Mouse (Mus musculus): ENCODE measurements around the gene Dgke.
"Not testable (repeated sequence)": the region's sequence is repeated elsewhere in the genome, so short reads cannot be mapped to it uniquely, and the experiment has no call there.

Dgke gene

GRCm38 (mm10) chr11:89066750-89067149, at the start of gene Dgke:
TSS of gene Dgke (minus strand) at chr11:89066850.
- no peak for DNase-seq (ENCODE audit: low spot score in 2 of 2)

- DNase-seq (ENCODE audit: low spot score in 2 of 2) = no peak
These were observed 40.6 kb upstream of the Dgke start for GRCm38 (mm10) chr11:89107180-89107807.

- DNase-seq (ENCODE audit: low spot score in 2 of 2) = no peak
These were observed 39.2 kb upstream of the Dgke start for GRCm38 (mm10) chr11:89105823-89106222.

- no peak for DNase-seq (ENCODE audit: low spot score in 2 of 2)
These were observed 38.6 kb upstream of the Dgke start for GRCm38 (mm10) chr11:89105211-89105610.

- DNase-seq (ENCODE audit: low spot score in 2 of 2) = no peak
These were observed 36.5 kb upstream of the Dgke start for GRCm38 (mm10) chr11:89103166-89103565.

GRCm38 (mm10) chr11:89100826-89101321, 34.2 kb upstream of the Dgke start:
- peak; percentile 18 to 65 for DNase-seq (ENCODE audit: low spot score in 2 of 2)

GRCm38 (mm10) chr11:89100403-89100802, 33.8 kb upstream of the Dgke start:
- DNase-seq (ENCODE audit: low spot score in 2 of 2) = peak; percentile 33 to 86

GRCm38 (mm10) chr11:89098930-89099329, 32.3 kb upstream of the Dgke start:
- DNase-seq (ENCODE audit: low spot score in 2 of 2) = no peak

- no peak for DNase-seq (ENCODE audit: low spot score in 2 of 2)
These were observed 31.6 kb upstream of the Dgke start for GRCm38 (mm10) chr11:89098083-89098835.

GRCm38 (mm10) chr11:89097292-89097691, 30.6 kb upstream of the Dgke start:
- DNase-seq (ENCODE audit: low spot score in 2 of 2) = not testable (repeated sequence)

- no peak for DNase-seq (ENCODE audit: low spot score in 2 of 2)
These were observed 28.7 kb upstream of the Dgke start for GRCm38 (mm10) chr11:89095306-89095705.

GRCm38 (mm10) chr11:89092714-89093113, 26.1 kb upstream of the Dgke start:
- DNase-seq (ENCODE audit: low spot score in 2 of 2) = peak in 1 of 2 experiments; percentile 50

GRCm38 (mm10) chr11:89090359-89090758, 23.7 kb upstream of the Dgke start:
- not testable (repeated sequence) for DNase-seq (ENCODE audit: low spot score in 2 of 2)

- no peak for DNase-seq (ENCODE audit: low spot score in 2 of 2)
These were observed 22.1 kb upstream of the Dgke start for GRCm38 (mm10) chr11:89088754-89089153.

- DNase-seq (ENCODE audit: low spot score in 2 of 2) = no peak
These were observed 19.7 kb upstream of the Dgke start for GRCm38 (mm10) chr11:89086208-89086809.

GRCm38 (mm10) chr11:89084601-89085000, 18.0 kb upstream of the Dgke start:
- peak in 1 of 2 experiments; percentile 57 for DNase-seq (ENCODE audit: low spot score in 2 of 2)

- DNase-seq (ENCODE audit: low spot score in 2 of 2) = not testable (repeated sequence)
These were observed 16.0 kb upstream of the Dgke start for GRCm38 (mm10) chr11:89082691-89083090.

GRCm38 (mm10) chr11:89081906-89082305, 15.3 kb upstream of the Dgke start:
- DNase-seq (ENCODE audit: low spot score in 2 of 2) = not testable (repeated sequence)

GRCm38 (mm10) chr11:89078996-89079680, 12.5 kb upstream of the Dgke start:
- no peak for DNase-seq (ENCODE audit: low spot score in 2 of 2)

- no peak for DNase-seq (ENCODE audit: low spot score in 2 of 2)
These were observed 11.7 kb upstream of the Dgke start for GRCm38 (mm10) chr11:89078305-89078704.

GRCm38 (mm10) chr11:89077601-89078000, 11.0 kb upstream of the Dgke start:
- no peak for DNase-seq (ENCODE audit: low spot score in 2 of 2)

- DNase-seq (ENCODE audit: low spot score in 2 of 2) = no peak
These were observed 9.7 kb upstream of the Dgke start for GRCm38 (mm10) chr11:89076370-89076821.
